Mouse (Mus musculus) kidney, postnatal 4 days (tissue): ENCODE results near the gene Ralgps2.
A peak's percentile ranks its signal among the peaks of the same experiment; 100 is the strongest.

Experiments used
- DNase-seq, 2 experiments: peaks; one replicate each; pipeline ENCODE4 v3.0.0; 2021; ENCODE audit warnings: mixed read lengths in 2 of 2

Ralgps2 gene

DNA sequence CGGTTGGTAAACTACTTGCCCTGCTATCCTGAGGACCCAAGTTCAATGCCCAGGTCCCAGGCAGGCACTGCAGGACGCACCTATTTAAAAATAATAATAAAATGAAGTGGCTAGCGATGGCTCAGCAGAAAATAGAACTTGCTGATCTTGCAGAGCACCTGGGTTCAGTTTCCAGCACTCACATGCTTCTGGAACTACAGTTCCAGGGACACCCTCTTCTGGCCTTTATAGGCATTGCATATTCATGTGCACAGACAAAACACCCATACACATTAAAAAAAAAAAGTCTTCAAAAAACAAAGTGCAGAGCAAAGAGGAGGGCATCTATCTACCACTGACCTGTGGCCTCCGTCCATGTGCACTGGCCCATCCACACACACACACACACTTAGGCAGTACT lies 47.9 kb downstream of the Ralgps2 start:
- no peak for DNase-seq

DNA sequence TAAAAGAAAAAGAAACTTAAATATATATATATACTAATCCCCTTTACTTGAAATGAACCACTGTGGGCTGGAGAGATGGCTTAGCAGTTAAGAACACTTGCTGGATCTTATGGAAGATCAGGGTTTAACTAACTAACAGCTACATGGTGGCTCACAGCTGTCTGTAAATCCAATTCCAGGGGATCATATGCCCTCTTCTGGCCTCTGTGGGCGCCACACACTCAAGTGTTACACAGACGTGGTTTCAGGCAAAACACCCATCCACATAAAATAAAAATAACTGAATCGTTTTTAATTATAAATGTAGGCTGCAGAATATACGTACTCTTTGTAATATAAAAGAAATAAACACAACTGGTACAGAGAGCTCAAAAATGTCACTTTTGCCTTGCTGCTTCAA lies 50.6 kb downstream of the Ralgps2 start:
- peak; percentile 25 to 27 for DNase-seq

DNA sequence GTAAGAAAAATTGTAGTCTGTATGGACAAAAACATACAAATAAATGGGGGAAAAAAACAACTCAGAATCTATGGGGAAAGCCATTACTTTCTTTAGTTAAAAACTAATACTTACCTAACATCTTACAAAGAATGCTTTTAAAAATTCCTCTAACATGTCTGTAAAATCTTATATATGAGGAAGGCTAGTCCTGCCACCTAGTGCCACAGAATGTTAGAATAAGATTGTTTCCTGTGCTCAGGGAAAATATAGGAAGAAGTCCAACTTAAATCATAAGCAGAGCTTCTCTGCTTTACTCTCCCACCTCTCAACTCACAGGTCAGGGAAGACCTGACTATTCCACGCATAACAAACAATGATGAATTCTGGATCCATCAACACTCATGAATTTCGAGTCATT lies 53.5 kb downstream of the Ralgps2 start:
- no peak for DNase-seq

DNA sequence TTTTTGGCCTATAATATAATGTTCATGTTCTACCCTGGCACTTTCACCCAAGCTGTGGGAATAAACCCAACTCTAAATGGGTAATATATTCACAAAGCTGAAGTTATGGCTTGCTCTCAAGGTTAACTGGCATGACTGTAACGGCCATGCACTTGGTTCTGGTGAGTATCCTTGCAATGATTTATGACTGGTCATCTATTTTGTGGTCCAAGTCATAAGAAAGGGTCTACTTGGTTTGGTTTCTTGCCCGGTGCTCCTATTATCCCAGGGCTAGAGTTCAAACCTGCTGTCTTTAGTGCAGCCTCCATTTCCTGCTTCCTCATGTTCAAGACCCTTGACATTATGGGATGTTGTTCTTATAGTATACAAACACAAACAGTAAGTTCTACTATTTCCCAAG lies 54.6 kb downstream of the Ralgps2 start:
- DNase-seq, result no peak

DNA sequence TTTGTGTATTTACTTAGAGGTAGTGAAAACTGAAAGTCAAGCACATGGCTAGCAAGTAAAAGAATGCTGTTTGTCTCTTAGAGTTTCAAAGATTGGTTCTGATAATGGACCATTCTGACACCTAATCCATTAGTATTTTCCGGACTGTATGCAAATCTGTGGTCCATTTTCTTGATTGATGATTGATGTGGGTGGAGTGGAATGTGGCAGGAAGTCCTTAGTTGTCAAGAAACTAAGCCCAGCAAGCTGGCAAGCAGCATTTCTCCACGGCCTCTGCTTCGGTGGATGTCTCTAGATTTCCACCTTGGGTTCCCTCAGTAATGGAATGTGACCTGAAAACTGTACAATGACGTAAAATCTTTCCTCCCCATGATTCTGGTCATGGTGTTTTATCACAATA lies 68.8 kb downstream of the Ralgps2 start:
- no peak for DNase-seq

DNA sequence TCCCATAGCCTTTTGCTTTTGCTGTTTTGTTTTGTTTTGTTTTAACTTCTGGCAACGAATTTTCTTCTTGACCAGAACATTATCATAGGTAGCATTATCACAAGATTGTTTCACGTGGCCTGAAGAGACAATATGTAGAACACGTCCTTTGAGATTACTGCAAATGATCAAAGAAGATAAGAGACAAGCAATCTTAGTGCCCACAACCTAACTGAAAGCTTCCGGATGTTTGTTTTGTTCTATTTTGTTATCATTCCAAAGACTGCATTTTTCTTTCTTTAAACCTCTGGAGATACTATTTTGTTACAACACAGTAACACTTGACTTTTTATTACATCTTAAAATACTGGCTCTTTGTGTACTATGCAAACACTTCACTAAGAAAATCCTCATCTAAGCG lies 69.4 kb downstream of the Ralgps2 start:
- DNase-seq, result no peak

DNA sequence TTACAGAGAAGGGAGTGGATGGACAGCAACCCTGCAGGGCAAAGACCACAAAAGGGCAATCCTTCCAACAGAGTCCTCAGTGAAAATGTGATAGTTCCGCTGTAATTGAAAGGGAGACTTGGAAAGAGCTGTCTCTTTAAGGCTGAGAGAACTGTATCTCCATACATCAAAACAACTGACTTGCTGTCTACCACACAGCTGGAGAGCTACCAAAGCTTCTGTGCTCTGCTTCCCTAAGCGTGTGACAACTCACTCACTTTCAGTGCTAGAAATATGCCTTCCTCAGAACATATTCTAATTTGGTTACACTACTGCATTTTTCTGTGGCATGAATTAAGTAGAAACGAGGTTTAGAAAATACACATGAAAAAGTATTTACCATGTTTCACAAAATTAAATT lies 75.2 kb downstream of the Ralgps2 start:
- peak in 1 of 2 experiments; percentile 22 for DNase-seq

DNA sequence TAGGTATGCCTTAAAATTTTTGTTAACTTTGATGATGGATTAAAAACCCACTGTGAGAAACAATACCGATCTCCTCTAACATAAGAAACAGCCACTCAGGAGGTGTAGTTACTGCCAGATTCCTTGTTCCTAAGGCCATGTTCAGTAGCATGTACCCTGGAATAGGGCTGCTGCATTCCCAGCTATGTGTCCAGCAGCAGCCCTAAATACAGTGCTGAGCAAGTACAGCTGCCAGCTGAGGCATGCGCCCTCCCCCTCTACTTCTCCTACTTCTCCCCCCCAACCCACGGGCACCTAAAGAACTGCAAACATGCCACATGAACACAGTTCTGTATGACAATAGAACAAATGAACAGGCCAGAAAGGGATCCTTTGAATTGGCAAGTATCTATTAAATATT lies 75.7 kb downstream of the Ralgps2 start:
- DNase-seq, result peak in 1 of 2 experiments; percentile 38

DNA sequence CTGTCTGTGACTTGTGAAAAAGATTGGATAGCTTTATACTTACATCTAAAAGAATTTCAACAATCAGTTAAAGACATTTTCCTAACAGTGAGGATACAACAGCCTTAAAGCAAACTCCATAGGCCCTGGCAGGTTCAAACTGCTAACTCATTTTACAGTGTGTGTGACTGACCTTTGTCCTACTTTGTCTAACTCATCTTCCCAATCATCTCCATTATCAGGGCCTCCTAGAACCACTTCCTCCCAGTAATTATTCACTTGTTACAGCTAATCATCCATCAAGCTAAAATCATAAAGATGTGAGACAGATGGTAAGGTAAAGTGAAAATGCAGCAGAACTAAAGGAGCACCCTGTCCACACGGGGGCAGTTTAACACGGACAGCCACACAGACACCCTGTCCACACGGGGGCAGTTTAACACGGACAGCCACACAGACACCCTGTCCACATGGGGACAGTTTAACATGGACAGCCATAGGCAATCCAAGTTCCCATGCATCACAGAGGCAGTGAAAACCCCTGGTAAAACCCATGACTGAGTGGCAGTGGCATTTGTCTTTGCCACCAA lies 77.9 kb downstream of the Ralgps2 start:
- DNase-seq, result peak; percentile 30 to 48

DNA sequence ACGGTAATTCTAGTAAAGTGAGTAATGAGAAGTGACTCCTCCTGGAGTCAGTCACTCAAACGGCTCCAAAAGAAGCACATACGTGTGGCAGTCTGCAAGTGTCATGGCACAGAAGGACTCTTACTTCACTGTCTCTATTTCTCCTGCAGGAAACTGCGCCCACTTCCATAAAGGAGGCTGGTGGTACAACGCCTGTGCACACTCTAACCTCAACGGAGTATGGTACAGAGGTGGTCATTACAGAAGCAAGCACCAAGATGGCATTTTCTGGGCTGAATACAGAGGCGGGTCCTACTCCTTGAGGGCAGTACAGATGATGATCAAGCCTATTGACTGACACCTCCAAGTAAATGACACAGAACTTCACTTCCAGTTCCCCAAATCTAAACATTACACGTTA lies 79.2 kb downstream of the Ralgps2 start:
- DNase-seq, result no peak

DNA sequence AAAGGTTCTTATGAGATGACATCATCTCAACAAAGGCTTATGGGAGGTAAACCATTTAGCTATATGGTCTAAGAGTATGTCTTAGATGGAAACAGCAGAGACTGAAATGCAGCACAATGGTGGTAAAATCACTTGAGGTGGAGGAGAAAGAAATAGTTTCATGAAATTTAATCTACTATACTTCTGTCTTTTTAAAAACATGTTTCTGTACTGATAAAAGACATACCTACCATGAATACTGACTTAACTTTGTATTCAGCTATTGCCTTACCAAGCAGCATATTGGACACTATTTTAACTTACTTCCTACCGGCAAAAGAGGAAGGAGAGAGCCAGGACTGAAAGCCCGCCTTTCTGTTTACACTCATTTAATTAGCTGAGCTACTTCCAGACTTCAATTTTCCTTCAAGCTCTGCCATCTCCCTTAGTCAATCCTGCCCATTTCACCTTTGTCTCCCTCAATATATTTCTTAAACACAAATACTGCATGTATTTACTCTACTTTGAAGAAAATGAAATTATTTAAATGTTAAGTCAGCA lies 79.6 kb downstream of the Ralgps2 start:
- no peak for DNase-seq

DNA sequence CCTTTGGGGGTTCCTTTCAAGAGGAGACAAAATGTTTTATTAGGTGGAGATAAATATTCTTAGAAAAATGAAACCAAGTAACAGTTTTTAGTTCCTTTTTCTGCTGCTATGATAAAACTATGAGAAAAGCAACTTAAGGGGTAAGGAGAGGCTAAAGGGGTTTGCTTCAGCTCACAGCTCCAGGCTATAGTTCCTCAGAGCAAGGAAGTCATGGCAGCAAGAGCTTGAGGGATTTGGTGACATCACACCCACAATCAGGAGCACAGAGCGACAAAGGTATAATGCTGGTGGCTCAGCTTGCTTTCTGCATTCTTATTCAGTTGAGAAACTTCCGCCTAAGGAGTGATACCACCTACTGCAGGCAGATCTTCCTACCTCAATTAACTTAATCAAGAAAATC lies 80.3 kb downstream of the Ralgps2 start:
- DNase-seq, result no peak

DNA sequence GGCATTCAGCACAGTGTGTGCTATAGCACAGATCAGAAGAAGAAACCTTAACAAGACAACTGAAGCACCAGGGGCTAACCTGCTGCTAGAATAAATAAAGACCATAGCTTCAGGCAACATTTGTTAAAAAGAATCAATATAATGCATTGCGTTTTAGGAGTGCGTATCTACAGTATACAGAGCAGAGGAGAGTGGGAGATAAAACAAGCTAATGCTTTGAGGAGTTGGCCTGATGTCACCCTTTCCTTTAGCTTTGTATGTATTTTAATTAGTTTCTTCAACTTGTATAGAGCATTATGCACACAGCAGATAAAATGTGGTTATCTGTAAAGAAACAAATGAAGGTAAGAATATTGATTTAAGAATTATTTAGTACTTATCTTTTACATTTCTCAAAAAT lies 82.8 kb downstream of the Ralgps2 start:
- no peak for DNase-seq

DNA sequence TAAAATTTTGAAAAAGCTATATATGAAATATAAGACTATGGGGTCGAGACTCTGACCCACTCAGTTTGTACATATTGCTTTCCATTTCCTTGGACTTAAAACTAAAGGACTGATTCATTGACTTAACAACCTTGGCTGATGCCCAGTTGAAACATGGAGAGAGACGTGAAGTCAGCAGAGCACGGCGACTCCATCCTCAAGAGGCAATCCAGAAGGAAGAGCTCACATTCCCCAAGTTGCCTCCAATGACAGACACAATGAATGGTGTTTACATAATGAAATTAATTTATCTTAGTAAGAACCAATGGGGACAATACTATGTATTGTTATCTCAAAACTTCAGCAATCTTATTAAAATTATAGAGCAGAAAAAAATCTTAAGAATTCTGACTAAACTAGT lies 84.9 kb downstream of the Ralgps2 start:
- peak in 1 of 2 experiments; percentile 33 for DNase-seq

DNA sequence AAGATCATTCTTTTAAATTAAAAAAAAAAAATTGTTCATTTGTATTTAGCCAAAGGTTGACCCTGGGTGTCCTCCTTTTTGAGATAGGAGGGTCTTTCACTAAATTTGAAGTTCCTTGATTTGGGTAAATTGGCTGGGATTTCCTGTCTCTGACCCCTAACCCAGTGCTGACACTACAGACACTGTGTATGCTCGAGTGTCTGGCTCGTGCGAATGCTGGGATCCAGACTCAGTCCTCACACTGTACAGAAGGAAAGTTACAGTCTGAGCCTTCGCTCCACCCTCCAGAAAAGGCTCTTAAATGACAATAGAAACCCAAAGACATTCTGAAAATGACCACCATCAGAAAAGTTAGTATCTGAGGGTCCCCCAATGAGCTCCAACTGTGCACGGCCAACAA lies 86.6 kb downstream of the Ralgps2 start:
- no peak for DNase-seq

DNA sequence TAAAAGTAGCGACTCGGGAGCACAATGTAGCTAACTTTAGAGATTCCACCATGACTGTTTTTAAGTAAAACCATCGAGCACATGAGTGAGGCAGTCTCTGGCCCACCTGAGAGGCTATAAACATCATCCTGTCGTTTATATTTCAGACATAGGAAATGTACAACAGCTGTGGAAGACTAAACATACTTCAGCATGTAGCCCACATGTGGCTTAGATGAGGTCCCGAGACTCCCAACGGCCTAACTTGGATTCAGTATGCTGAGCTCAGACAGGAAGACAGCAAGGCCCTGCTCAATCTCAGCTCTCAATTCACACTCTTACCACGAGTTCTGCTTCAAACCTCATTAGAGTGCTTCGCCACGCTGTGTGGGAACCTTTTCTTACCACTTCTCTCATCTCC lies 87.0 kb downstream of the Ralgps2 start:
- DNase-seq, result no peak

DNA sequence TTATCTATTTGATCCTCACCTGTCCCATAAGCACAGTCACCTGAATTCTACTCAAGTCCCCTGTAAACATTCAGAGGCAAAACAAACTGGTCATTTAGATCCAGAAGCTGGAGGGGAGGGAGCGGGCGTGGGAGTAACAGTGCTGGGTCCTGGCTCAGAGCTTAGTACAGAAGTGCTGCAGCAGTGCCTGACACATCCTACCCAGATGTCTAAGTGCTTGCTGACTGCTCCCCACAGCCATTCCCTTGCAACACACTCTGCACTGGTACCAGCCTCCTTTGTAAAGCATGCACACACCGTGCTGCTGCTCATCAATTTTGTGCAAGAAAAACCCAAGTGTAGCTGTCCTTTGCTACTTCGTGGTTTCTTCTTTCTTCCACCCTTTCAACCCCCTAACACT lies 92.3 kb downstream of the Ralgps2 start:
- peak; percentile 39 to 40 for DNase-seq

DNA sequence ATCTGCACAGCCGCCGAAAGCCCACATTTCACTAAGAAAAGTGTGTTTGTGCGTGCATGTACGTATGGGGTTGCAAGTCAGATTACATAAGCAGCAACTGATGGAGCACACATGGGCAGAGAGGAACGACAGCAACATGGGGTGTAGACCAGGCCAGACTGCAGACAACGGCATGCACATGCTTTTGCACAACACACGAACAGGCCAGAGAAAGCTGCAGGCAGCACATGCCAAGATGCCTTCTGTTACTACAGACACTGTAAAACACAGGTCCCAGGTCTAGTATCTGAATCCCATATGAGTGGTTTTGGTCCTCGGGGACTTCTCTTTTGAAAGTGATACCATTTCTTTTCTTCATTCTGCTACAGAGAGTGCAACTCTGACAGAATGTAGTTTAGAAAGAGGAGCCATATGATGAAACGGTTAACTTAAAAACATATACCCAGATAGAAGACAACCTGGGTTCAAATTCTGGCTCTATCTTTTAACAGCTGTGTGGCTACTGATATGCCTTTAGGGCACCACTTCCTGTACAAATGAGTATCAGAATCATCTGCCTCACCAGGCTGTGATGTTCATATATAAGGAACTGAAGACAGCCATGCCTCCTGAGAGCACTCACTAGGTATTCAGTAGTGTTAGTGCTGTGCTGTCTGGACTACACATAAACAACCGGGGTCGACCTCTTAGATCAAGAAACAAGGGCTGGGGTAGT lies 97.6 kb downstream of the Ralgps2 start:
- DNase-seq, result no peak

DNA sequence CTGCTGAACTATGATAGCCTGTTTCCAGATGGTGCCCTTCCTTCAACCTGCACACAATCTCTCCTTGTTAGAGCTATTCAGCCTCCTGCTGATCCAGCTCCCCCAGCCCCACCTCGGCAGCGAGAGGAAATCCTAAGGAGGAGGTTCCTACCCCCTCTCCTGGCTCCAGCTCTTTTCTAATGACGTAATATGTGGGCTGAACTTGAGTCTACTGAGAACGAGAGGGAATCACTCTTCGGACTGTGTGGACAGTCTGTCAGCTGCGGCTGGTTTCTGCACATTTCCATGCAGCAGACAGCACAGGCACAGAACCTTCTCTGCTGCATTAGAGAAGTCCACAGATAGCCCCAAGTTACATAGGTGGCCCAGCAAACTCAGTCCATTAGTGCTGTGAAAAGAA lies 100.7 kb downstream of the Ralgps2 start:
- peak; percentile 50 to 62 for DNase-seq

DNA sequence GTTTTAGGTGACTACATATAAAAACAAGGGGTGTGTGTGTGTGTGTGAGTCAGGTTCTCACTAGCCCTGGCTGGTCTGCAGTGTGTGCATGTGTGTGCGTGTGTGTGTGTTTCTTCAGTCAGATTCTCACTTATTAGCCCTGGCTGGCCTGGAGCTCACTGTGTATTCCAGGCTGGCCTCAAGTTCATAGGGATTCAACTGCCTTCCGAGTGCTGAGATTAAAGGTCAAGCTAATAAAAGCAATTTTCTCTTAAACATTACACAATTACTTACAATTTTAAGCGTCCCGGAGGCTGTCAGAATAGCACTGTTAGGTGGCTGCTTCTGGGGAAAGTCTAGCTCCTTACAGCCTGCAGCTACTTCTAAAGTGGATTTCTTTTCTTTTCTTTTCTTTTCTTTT lies 101.2 kb downstream of the Ralgps2 start, which contains the start of gene Angptl1:
Gene Angptl1, plus strand, starts transcription at position 386 of the 400 bp plus-strand sequence.
- peak in 1 of 2 experiments; percentile 12 for DNase-seq

DNA sequence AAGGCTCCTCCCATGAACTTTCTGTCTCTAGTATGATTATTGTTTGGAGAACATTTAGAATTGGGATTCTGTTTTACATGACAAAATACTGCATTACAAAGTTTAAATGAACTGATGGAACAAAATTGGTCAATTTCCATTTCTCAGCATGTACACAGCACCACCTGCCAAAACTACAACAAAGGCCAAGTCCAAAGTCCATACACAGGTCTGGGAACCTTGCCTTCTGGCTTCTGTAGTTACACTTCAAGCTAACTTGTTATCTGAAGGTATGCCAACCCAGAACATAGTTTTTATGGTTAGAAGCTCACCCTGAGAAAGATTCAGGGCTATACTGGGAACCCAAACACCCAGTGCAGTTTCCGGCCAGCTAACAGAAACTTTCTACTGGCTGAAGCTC lies 120.2 kb downstream of the Ralgps2 start:
- no peak for DNase-seq

DNA sequence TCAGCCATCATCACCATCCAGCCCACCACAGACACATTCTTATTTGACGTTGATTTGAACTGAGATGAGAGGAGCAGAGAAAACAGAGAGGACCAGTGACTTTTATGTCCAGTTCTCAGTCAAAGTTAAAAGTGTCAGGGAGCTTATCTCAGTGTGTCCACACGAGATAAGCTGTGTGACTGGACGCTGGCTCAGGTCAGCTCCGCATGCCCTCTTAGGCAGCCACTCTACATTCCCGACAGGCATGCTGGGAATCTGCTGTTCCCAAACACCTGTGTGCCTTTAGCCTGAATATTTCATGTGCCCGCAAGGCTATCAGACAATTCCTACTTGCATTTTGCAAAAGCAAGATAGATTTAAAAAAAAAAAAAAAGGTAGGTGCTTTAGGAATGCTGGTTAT lies 125.9 kb downstream of the Ralgps2 start:
- DNase-seq, result no peak

DNA sequence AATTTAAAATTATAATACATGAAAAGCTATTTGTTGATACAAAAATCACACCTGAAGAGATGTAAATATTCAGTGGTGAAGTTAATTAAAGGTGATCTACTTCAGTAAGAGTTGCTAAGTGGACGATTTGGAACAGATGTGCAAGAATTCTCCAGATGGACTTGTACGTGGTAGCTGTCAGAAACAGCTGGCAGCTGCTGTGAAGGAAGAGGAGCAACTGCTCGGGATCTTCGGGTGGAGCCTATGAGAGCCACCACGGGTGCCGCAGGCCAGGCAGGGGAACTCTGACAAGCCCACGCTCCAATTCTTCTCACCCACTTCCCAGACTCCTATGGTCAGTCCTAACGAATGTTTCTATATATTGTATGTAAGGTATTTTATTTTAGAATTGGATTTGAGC lies 126.7 kb downstream of the Ralgps2 start:
- no peak for DNase-seq

DNA sequence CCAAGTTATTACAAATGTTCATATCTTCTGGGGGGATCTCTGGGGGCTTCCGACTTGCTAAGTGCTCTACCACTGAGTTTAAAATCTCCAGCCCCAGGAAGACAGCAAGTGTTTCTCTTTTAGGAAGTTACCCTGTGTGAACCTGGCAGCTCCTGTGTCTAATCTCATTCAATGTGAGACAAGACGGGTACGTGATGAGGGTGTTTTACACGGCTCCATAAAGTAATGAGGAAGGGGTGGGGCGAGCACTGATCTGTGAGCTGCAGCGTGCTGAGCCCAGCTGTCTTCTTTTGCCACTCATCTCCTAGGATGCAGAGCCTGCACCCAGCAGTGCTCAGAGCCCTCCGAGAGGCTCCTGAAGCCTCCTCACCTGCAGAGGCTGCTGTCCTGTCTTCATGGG lies 127.5 kb downstream of the Ralgps2 start:
- no peak for DNase-seq

DNA sequence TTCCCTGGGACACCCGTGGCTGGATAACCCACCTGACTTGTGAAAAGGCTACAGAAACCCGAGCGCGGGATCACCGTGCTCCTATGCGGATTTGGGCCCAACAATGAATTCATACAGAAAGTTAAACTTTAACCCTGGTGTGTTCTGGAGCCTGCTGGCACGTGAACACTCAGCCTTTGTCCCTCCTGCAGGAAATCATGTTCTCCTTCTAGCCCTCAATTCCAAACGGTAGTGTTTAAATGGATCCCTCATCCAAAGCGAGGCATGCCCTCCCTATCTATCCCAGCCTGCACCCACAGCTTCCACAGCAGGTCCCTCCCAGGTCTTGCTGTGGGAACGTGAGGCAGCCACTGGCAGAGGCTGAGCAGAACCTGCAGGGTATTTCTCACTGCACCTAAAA lies 131.1 kb downstream of the Ralgps2 start:
- peak; percentile 30 to 52 for DNase-seq
